Mouse (Mus musculus): ENCODE measurements around the gene Wbp2nl. TPM values are rescaled to one million over a fixed set of nuclear protein-coding genes. Genes with fewer than 3 reads are reported as not detected.

Wbp2nl gene
- total and polyA plus RNA-seq, 3 experiments = not detected

DNA sequence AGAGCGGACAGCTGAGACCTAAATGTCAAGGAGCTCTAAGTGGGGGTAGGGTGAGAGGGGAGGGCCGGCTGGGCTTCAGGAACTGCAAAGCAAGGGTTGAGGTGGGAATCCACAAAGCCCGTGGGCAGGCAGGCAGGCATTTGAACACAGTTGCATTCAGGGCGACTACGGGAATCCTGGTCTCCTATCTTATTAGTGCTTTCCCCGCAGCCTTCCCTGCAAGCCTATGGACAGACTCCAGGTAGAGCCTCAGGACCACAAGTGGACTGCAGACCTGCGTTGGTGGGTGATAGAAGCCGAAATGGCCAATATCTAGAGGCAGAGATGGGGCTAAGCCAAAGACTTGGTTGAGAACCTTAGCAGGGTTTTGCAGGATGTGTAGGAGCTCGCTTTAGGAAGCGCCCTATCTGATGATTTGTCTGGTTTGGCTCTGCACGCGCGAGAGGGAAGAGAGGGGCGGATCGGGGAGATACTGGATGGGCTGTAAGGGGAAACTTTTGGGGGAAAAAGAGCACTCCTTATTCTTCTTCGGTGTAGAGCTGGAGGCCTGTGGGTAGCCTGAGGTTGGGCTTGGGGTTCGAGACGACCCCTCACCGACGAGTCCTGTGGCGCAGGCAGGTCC, 41.8 kb downstream of the Wbp2nl start:
- peak; percentile 88 for DNase-seq (ENCODE audit: low read depth, low spot score)
- Histone ChIP-seq H3K4me3 (ENCODE audit: control insufficient read depth in 1 of 2, insufficient read depth in 1 of 2, low read depth in 2 of 2, low read length in 2 of 2) (peak overlapping the region; percentile 78 to 79), H3K9me3 (replicated peaks; ENCODE audit: insufficient read depth, low read length) (no peaks in the 10 kb centered on the region), H3K4me1 (ENCODE audit: control insufficient read depth in 1 of 2, insufficient read depth in 2 of 2, low read length in 2 of 2) (peaks cover 16 to 50% of the 10 kb centered on the region in 2 experiments), H3K9ac (ENCODE audit: control insufficient read depth, low read depth, low read length, poor library complexity, severe bottlenecking) (peak overlapping the region; percentile 94), H3K36me3 (ENCODE audit: control insufficient read depth in 1 of 2, insufficient read depth in 2 of 2, low read length in 2 of 2) (peaks cover 0 to 43% of the 10 kb centered on the region in 2 experiments; a peak in 2 of 4 replicates), H3K27ac (ENCODE audit: control insufficient read depth, low read depth, low read length) (peak overlapping the region; percentile 98), H3K79me2 (ENCODE audit: control insufficient read depth, insufficient read depth, low read length, poor library complexity) (peaks cover 31% of the 10 kb centered on the region), H3K27me3 (ENCODE audit: control insufficient read depth in 1 of 2, insufficient read depth in 2 of 2, low read length in 2 of 2) (no peaks in the 10 kb centered on the region)
- no peak; the same call in 1 of the 2 replicates for TF ChIP-seq MYC (IDR thresholded peaks at IDR 0.05; ENCODE audit: low read depth, low read length)
- TF ChIP-seq SIN3A (IDR thresholded peaks at IDR 0.05; ENCODE audit: low read length) = peak; percentile 9; the same call in 1 of the 2 replicates
- TF ChIP-seq JUND (IDR thresholded peaks at IDR 0.05; ENCODE audit: low read depth, low read length) = no peak
- no peak for TF ChIP-seq HCFC1 (IDR thresholded peaks at IDR 0.05; ENCODE audit: low read depth, low read length)
- TF ChIP-seq ZMIZ1 (IDR thresholded peaks at IDR 0.05; ENCODE audit: low read depth, low read length) = no peak; the same call in none of the 2 replicates
- 0 out of 2 replicates have a peak, but pooled peaks have one; percentile 28 for TF ChIP-seq TCF12 (IDR thresholded peaks at IDR 0.05; ENCODE audit: low read depth, low read length)
- TF ChIP-seq GATA1 (IDR thresholded peaks at IDR 0.05; ENCODE audit: low read depth, low read length) = peak; percentile 77
- peak; percentile 80; the same call in 1 of the 2 replicates for TF ChIP-seq BHLHE40 (IDR thresholded peaks at IDR 0.05; ENCODE audit: borderline replicate concordance, low read depth, low read length)
- TF ChIP-seq ZC3H11A (IDR thresholded peaks at IDR 0.05; ENCODE audit: low read depth, low read length) = no peak
- TF ChIP-seq ELF1 (IDR thresholded peaks at IDR 0.05; ENCODE audit: low read depth, low read length) = no peak
- no peak for TF ChIP-seq ZNF384 (IDR thresholded peaks at IDR 0.05; ENCODE audit: low read depth, low read length)
- TF ChIP-seq RCOR1 (IDR thresholded peaks at IDR 0.05; ENCODE audit: low read depth, low read length) = no peak
- no peak for TF ChIP-seq UBTF (IDR thresholded peaks at IDR 0.05; ENCODE audit: borderline replicate concordance, insufficient read depth, low read depth, low read length)
- TF ChIP-seq KAT2A (conservative IDR thresholded peaks at IDR 0.05; ENCODE audit: low read depth, low read length) = no peak
- TF ChIP-seq NRF1 (IDR thresholded peaks at IDR 0.05; ENCODE audit: insufficient read depth, low read depth, low read length, poor library complexity, severe bottlenecking) = no peak; the same call in 1 of the 2 replicates
- TF ChIP-seq POLR2A (IDR thresholded peaks at IDR 0.05; ENCODE audit: control insufficient read depth in 1 of 2, insufficient read depth in 1 of 2, low read depth in 1 of 2, low read length in 2 of 2, poor library complexity in 1 of 2) = peak in 1 of 2 experiments; percentile 80; a peak in 2 of 4 replicates
- TF ChIP-seq TBP (IDR thresholded peaks at IDR 0.05; ENCODE audit: low read depth, low read length) = no peak
- no peak for TF ChIP-seq GABPA (IDR thresholded peaks at IDR 0.05; ENCODE audit: low read depth, low read length)
- no peak for TF ChIP-seq MYB (IDR thresholded peaks at IDR 0.05; ENCODE audit: low read depth, low read length)
- no peak; the same call in 1 of the 2 replicates for TF ChIP-seq MAZ (IDR thresholded peaks at IDR 0.05; ENCODE audit: low read depth, low read length)
- TF ChIP-seq CHD1 (IDR thresholded peaks at IDR 0.05; ENCODE audit: low read depth, low read length) = no peak; the same call in 1 of the 2 replicates
- 0 out of 2 replicates have a peak, but pooled peaks have one; percentile 19 for TF ChIP-seq MEF2A (IDR thresholded peaks at IDR 0.05; ENCODE audit: extremely low read depth, insufficient replicate concordance, low read depth, low read length, poor library complexity, severe bottlenecking)
- no peak for TF ChIP-seq RAD21 (IDR thresholded peaks at IDR 0.05; ENCODE audit: low read depth, low read length)
- TF ChIP-seq SMC3 (IDR thresholded peaks at IDR 0.05; ENCODE audit: low read depth, low read length) = no peak
- no peak for TF ChIP-seq TAL1 (IDR thresholded peaks at IDR 0.05; ENCODE audit: low read length)
- TF ChIP-seq CHD2 (IDR thresholded peaks at IDR 0.05; ENCODE audit: low read length) = no peak
- TF ChIP-seq MXI1 (IDR thresholded peaks at IDR 0.05; ENCODE audit: low read depth, low read length) = peak; percentile 42
- no peak; a peak in 1 of 4 replicates for TF ChIP-seq EP300 (IDR thresholded peaks at IDR 0.05; ENCODE audit: low read depth in 1 of 2, low read length in 2 of 2)
- TF ChIP-seq NELFE (IDR thresholded peaks at IDR 0.05; ENCODE audit: low read depth, low read length) = peak; percentile 50; the same call in 1 of the 2 replicates
- peak; percentile 56; the same call in 1 of the 2 replicates for TF ChIP-seq ETS1 (IDR thresholded peaks at IDR 0.05; ENCODE audit: low read depth, low read length)
- TF ChIP-seq MAX (IDR thresholded peaks at IDR 0.05; ENCODE audit: low read length) = no peak; the same call in 1 of the 2 replicates
- TF ChIP-seq MAFK (IDR thresholded peaks at IDR 0.05; ENCODE audit: borderline replicate concordance, low read depth, low read length) = no peak; the same call in 1 of the 2 replicates
- TF ChIP-seq ZKSCAN1 (IDR thresholded peaks at IDR 0.05; ENCODE audit: low read depth, low read length) = 0 out of 2 replicates have a peak, but pooled peaks have one; percentile 29
